Mouse (Mus musculus) ES-E14 (cell line): ENCODE measurements around the gene Gm49396. TPM values are rescaled to one million over a fixed set of nuclear protein-coding genes. Genes with fewer than 3 reads are reported as not detected.

ENCODE experiments used
- DNase-seq: peaks from one replicate; pipeline ENCODE4 v3.0.0-alpha.2; 2013; ENCODE audit warnings: low read depth, low spot score
- H3K27ac ChIP-seq: 2 replicates; pipeline ENCODE4 v1.5.1; 2012; ENCODE audit warnings: low read depth, mild to moderate bottlenecking, low read length, moderate library complexity, mixed read lengths; ENCODE audit not compliant: poor library complexity, insufficient read depth, severe bottlenecking
- H3K36me3 ChIP-seq: 2 replicates; pipeline ENCODE4 v1.6.1; 2012; ENCODE audit warnings: mild to moderate bottlenecking, low read length, moderate library complexity, mixed read lengths; ENCODE audit not compliant: control insufficient read depth, poor library complexity, insufficient read depth, severe bottlenecking
- H3K4me1 ChIP-seq, 2 experiments: fragments of 150-350 bp in 1 of 2; sonication (generic) in 1 of 2; 2 replicates each; pipeline ENCODE4 v1.6.1; 2012; ENCODE audit warnings: low read length in 2 of 2, mild to moderate bottlenecking in 1 of 2, mixed read lengths in 1 of 2; ENCODE audit not compliant: control insufficient read depth in 2 of 2, insufficient read depth in 2 of 2, poor library complexity in 1 of 2
- H3K4me3 ChIP-seq, 2 experiments: fragments of 150-350 bp in 1 of 2; sonication (generic) in 1 of 2; 2 replicates each; pipeline ENCODE4 v1.5.1; 2012; ENCODE audit warnings: low read length in 2 of 2, low read depth in 1 of 2, mild to moderate bottlenecking in 1 of 2, mixed read lengths in 1 of 2; ENCODE audit not compliant: insufficient read depth in 1 of 2, poor library complexity in 1 of 2, severe bottlenecking in 1 of 2
- H3K9ac ChIP-seq: 2 replicates; pipeline ENCODE4 v1.6.1; 2012; ENCODE audit warnings: low read depth, mild to moderate bottlenecking, low read length, mixed read lengths; ENCODE audit not compliant: poor library complexity, insufficient read depth, severe bottlenecking
- H3K9me3 ChIP-seq: fragments of 150-350 bp; sonication (generic); 2 replicates; pipeline ENCODE4 v1.6.1; 2012; ENCODE audit warnings: low read depth, mild to moderate bottlenecking, low read length; ENCODE audit not compliant: control insufficient read depth, insufficient read depth
- CHD2 ChIP-seq: IDR thresholded peaks from 2 replicates; pipeline ENCODE4 v1.6.1; 2014; ENCODE audit warnings: mild to moderate bottlenecking, low read depth, low read length, inconsistent platforms
- HCFC1 ChIP-seq: IDR thresholded peaks from 2 replicates; pipeline ENCODE4 v1.6.1; 2012; ENCODE audit warnings: low read length, inconsistent platforms, borderline replicate concordance; ENCODE audit not compliant: insufficient read depth
- MAFK ChIP-seq: IDR thresholded peaks from 2 replicates; pipeline ENCODE4 v1.6.1; 2014; ENCODE audit warnings: mild to moderate bottlenecking, low read depth, low read length, inconsistent platforms; ENCODE audit not compliant: insufficient read depth
- ZC3H11A ChIP-seq: IDR thresholded peaks from 2 replicates; pipeline ENCODE4 v1.6.1; 2012; ENCODE audit warnings: low read depth, mild to moderate bottlenecking, inconsistent platforms, low read length, borderline replicate concordance
- ZNF384 ChIP-seq: IDR thresholded peaks from 2 replicates; pipeline ENCODE4 v1.6.1; 2012; ENCODE audit warnings: low read depth, low read length, inconsistent platforms
- in situ Hi-C, 2 experiments: fragments of 600-800 bp; cut with MboI; formaldehyde crosslinking; loops; one replicate each; pipeline ENCODE4 v1.15.1; 2025; ENCODE audit warnings: low sequenced_read_pairs in 2 of 2, inconsistent platforms in 1 of 2; ENCODE audit not compliant: unreplicated experiment in 2 of 2
- total RNA-seq: library from RNA; depleted of rRNA; stranded (reverse); fragments of 300-350 nt; gene quantifications from 2 replicates; pipeline ENCODE4 v1.2.3, GENCODE M21; 2012

Gene Gm49396
- total RNA-seq, 1 experiment: 4.1 TPM

- peaks cover 2% of the 10 kb centered on the region for H3K36me3 ChIP-seq
- peaks cover 0 to 6% of the 10 kb centered on the region in 2 experiments; a peak in 1 of 4 replicates for H3K4me1 ChIP-seq
- H3K27ac ChIP-seq: no peak within 1 kb of the TSS
Measured at GRCm38 (mm10) chr7:30534633-30535577, 28.2 kb upstream of the Gm49396 start, which contains the start of gene Arhgap33. Gene Arhgap33, minus strand, starts transcription at chr7:30535060.

DNA sequence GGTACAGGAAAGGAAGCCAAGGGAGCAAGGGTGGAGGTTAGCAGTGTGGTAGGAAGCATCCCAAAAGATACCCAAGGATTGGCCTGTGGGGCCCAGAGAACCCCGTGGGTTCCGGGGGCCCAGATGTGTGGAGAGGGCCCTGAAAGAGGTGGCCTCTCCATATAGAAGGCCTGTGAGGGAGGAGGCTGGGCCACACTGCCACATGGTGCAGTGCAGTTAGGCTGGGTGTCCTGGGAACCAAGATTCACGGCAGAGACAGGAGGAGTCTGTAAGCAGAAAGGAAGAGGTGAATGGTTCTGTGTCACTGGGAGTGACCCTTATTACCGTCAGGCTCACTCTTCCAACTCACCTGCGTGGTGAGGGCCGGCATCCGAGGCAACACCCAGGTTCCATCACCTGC lies 22.6 kb upstream of the Gm49396 start:
- Histone ChIP-seq H3K36me3 (peaks cover 7% of the 10 kb centered on the region), H3K9ac (no peak overlapping the region)
- no peak for DNase-seq

More at GRCm38 (mm10) chr7:30534633-30535577, 28.2 kb upstream of the Gm49396 start, which contains the start of gene Arhgap33:
- Histone ChIP-seq H3K9me3 (no peaks in the 10 kb centered on the region), H3K9ac (peak within 1 kb of the TSS; percentile 75), H3K4me3 (peak within 1 kb of the TSS; percentile 72 to 92)
- in situ Hi-C loops: no loop called here
- TF ChIP-seq HCFC1 (no peak), ZNF384 (no peak), MAFK (no peak), ZC3H11A (no peak), CHD2 (no peak)
- DNase-seq: peak; percentile 93

DNA sequence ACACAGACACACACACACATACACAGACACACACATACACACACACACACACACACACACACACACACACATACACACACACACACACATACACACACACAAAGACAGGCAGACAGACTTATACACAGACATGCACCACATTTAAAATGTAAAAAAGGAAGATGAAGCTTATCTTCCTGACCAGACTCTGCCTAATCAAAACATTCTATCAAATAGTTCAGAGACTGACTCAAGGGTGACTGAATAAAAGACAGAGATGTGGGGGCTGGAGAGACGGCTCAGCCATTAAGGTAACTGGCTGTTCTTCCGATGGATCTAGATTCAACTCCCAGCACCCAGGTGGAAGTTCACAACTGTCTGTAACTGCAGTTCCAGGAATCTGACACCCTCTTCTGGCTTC lies 18.8 kb upstream of the Gm49396 start:
- TF ChIP-seq CHD2 (no peak), ZC3H11A (no peak), HCFC1 (no peak)
- Histone ChIP-seq H3K27ac (no peak overlapping the region), H3K4me1 (peaks cover 0 to 19% of the 10 kb centered on the region in 2 experiments; a peak in 2 of 4 replicates), H3K9me3 (no peaks in the 10 kb centered on the region), H3K4me3 (no peak overlapping the region), H3K9ac (no peak overlapping the region), H3K36me3 (peaks cover 8% of the 10 kb centered on the region; the same call in 1 of the 2 replicates)
- no peak for DNase-seq
- in situ Hi-C loops: no loop called here

More for the DNA sequence above, 22.6 kb upstream of the Gm49396 start:
- H3K4me3 ChIP-seq: peak overlapping the region; percentile 19 to 30; a peak in 2 of 4 replicates
- H3K9me3 ChIP-seq: no peaks in the 10 kb centered on the region
- H3K27ac ChIP-seq: no peak overlapping the region
- H3K4me1 ChIP-seq: peaks cover 0 to 19% of the 10 kb centered on the region in 2 experiments; a peak in 2 of 4 replicates
- TF ChIP-seq HCFC1: no peak
- TF ChIP-seq ZNF384: no peak
- in situ Hi-C loops: no loop called here

DNA sequence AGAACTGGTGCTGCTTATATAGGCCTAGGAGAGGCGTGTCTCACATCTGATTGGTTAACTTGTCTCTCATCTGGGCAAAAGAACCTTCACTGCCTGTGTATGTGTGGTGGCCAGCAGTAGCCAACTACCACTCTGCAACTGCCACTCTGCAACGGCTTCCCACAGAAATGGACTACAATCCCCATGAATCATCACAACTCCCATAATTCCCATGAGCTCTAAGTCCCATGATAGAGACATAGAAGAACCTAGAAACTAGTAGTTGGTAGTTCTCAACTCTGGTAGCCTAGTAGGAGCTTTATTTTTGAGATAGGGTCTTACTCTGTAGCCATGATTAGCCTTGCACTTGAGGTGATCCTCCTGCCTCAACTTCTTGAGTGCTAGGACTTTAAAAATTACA lies 13.3 kb upstream of the Gm49396 start:
- DNase-seq: no peak
- peaks cover 3% of the 10 kb centered on the region; the same call in 1 of the 2 replicates for H3K36me3 ChIP-seq
- TF ChIP-seq ZC3H11A (no peak), HCFC1 (peak; percentile 69), ZNF384 (no peak)
- no peaks in the 10 kb centered on the region for H3K9me3 ChIP-seq
- H3K4me3 ChIP-seq: no peak overlapping the region
- H3K27ac ChIP-seq: no peak overlapping the region
- H3K9ac ChIP-seq: no peak overlapping the region
- in situ Hi-C loops: no loop called here
- H3K4me1 ChIP-seq: peaks cover 0 to 8% of the 10 kb centered on the region in 2 experiments; a peak in 2 of 4 replicates
